Mouse (Mus musculus) right cerebral cortex, postnatal 10 days (tissue): Measurements from ENCODE around the gene Map1lc3a.
A peak's percentile ranks its signal among the peaks of the same experiment; 100 is the strongest.

Experiments
- DNase-seq, 2 experiments: peaks; one replicate each; pipeline ENCODE4 v3.0.0; 2021; ENCODE audit warnings: low spot score in 2 of 2

Gene Map1lc3a

GRCm38 (mm10) chr2:155276195-155276594 lies at the start of gene Map1lc3a:
Gene Map1lc3a, plus strand, starts transcription at chr2:155276297.
- peak; percentile 99 for DNase-seq

DNA sequence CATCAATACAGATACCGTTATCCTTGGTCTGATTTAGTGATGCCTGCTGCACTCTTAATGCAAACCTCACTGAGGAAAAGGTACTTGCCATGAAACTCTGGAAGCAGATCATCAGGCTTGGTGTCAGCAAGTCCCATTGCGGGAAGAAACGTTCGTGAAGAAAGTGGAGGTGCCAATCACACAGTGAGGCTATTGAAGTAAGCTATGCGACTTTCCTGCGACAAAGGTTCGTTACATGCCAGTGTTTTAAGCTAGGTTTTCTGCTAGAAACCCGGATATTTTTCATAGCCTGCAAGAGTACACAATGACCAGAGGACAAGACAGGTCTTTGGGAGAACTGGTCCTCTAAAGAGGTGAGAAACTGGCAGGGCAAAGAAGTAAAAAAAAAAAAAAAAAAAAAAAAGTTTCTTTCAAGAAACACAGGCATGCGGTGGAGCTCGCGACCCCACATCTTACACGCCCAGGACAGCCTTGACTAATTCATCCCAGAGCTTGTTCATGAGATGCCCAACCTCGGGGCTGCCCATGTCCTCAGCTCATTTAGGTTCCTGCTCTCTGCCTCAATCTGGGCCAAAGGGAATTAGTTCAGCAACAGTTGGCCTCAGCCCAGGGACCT lies 40.2 kb upstream of the Map1lc3a start:
- no peak for DNase-seq

DNA sequence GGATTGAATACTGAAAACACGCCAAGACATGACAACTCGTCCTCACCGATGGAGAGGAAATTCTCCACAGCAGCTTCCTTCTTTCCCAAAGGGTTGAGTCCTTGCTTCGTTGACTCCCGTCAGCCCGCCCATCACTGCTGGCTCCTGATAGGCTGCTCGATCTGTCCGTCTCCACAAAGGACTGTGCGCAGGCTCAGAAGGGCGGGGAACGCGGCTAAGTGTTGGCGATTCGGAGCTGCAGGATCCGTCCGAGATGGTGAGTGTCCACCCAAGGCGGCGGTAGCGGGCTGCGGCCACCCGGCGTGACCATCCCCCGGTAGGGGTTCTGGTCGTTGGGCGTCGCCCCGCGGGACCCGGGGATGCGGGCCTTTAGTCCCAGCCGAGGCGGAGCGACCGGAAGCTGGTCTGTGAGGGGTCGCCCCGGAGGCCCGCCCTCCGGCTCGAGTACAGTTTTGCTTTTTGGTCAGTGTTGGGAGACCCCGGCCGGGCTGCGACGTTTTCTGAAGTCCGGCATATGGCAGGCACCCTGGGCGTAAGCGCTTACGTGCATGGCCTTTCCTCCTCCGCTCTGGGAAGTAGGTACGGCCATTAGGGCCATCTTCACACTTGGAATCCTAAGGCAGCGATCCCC lies 39.6 kb upstream of the Map1lc3a start, which contains the start of gene Dynlrb1:
Gene Dynlrb1 (plus strand): TSS at position 172 of the 631 bp plus-strand sequence.
- DNase-seq, result peak; percentile 99 to 100

DNA sequence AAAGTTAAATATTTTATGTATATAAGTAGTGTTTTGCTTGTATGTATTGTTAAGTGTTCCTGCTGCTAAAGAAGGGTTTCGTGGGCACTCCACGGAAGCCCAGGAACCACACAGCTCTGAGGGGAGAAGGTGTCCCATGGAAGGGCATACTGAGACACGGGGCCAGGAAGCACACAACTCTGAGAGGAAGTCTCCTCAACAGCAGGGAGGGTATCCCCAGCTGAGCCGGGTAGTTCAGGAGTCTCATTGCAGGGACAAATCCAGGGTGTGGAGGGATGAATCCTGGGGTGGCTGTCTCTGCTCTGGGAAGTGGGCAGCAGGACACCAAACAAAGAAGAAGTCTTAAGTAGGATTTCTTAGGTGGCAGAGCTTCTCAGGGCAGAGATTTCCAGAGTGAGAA lies 38.8 kb upstream of the Map1lc3a start:
- no peak for DNase-seq

- no peak for DNase-seq
Measured at GRCm38 (mm10) chr2:155240915-155241314, 35.2 kb upstream of the Map1lc3a start.

GRCm38 (mm10) chr2:155242296-155242855 lies 33.7 kb upstream of the Map1lc3a start:
- no peak for DNase-seq

DNA sequence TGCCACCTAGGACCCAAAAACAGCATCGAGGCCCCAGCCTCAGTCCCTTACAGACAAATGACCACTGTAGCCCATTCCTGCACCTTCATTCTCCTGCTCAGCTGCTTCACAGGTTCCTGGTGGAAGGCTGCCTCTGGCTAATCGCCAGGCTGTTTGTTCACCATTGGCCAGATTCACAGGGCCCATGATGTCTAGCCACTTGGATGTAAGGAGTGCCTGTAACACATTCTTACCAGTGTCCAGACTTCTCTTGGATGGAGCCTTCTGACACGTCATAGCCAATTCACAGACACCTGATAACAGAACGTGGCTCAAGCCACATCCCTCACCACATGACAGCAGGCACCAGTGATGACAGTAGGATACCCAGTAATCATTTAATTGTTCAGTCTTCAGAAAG lies 29.9 kb upstream of the Map1lc3a start:
- DNase-seq, result no peak

GRCm38 (mm10) chr2:155248206-155248605 lies 27.9 kb upstream of the Map1lc3a start:
- no peak for DNase-seq

- DNase-seq, result no peak
Measured at GRCm38 (mm10) chr2:155248718-155249117, 27.4 kb upstream of the Map1lc3a start.

DNA sequence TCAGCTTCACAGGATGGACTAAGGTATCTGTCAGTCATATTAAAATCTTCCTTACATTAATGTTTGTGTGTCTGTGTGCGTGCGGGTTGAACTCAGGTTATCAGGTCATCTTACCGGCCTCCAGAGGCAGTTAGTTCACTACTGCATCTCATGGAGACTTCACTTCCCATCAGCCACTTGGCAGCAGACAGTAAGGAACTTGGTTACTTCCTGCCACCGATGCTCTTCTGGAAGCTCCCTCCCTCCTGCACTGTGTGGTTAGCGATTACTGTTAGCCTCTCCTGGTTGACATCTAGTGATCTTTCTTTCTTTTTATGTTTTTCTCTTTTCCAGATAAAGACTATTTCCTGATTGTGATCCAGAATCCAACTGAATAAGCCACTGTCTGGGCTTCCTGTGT lies 26.5 kb upstream of the Map1lc3a start:
- no peak for DNase-seq

DNA sequence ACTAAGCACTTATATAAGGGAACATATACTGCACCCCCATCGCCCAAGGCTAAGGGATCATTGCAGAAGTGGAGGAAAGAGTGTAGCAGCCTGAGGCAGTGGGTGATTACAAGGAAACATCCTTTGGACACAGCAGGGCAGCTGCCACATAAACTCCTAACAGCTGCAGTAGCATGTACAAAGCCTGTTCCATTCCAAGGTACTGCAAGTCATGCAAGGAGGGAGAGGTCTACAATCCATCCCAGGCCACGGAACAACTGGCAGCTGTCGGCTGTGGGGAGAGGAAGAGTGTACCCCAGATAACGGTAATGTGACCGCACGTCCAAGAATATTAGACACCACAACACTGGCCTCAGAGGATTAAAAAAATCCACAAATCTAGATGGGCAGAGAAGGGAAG lies 10.6 kb upstream of the Map1lc3a start:
- DNase-seq, result no peak

DNA sequence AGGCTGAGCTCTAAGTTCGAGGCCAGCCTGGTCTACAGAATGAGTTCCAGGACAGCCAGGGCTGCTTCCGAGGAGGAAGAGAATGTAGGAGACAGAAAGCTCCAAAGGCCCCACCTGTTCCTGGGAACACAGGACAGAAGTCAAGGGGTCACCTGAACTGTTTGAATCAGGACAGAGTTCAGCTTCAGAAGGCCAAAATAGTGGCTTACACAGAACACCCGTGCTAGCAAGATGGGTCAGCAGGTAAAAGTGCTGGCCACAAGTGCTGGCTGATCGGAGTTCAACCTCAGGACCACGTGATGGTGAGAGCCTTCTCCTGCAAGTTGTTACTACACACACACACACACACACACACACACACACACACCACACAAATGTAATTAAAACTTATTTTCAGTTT lies 9.2 kb upstream of the Map1lc3a start:
- DNase-seq, result no peak

- DNase-seq, result no peak
Measured at GRCm38 (mm10) chr2:155271957-155272356, 4.1 kb upstream of the Map1lc3a start.

GRCm38 (mm10) chr2:155272396-155273170 lies 3.5 kb upstream of the Map1lc3a start:
- DNase-seq, result no peak

GRCm38 (mm10) chr2:155273603-155274002 lies 2.5 kb upstream of the Map1lc3a start:
- no peak for DNase-seq

DNA sequence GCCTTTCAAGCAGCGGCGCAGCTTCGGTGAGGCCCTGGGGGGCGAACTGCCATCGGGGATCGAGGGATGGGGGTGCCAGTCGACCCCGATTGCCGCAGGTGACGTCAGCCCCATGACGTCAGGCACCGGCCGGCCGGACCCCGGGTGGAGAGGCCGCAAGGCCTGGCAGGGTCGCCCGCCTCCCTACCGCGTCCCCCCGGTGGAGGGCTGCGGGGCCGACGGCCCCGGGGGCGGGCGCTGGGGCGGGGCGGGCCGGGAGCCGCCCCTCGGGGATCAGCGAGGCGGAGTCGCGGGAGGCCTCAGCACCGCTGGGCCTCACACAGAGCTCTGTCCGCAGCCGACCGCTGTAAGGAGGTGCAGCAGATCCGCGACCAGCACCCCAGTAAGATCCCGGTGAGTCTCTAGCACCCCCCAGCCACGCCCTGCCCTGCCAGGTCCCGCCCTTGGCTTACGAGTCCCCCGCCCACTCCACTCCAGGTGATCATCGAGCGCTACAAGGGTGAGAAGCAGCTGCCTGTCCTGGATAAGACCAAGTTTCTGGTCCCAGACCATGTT lies 601 bp downstream of the Map1lc3a start:
- DNase-seq, result peak; percentile 69 to 76

DNA sequence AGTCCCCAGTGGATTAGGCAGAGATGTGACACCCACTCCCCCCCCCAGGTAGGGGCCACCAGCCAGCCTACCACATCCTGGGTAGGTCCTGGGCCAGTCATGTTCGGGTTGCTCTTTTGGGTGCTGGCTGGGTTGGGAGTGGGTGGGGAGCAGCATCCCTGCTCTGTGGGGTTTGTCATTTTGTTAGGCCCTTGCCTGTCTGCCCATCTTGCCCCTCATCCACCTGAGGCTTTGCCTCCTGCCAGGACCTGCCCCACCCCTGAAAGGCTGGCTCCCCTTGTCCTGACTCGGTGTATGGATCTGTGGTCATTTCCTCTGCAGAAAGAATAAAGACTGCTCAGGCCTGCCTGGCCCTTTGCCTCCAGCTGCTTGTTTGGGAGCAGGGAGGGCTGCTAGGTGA lies 1.6 kb downstream of the Map1lc3a start:
- peak; percentile 24 to 37 for DNase-seq

DNA sequence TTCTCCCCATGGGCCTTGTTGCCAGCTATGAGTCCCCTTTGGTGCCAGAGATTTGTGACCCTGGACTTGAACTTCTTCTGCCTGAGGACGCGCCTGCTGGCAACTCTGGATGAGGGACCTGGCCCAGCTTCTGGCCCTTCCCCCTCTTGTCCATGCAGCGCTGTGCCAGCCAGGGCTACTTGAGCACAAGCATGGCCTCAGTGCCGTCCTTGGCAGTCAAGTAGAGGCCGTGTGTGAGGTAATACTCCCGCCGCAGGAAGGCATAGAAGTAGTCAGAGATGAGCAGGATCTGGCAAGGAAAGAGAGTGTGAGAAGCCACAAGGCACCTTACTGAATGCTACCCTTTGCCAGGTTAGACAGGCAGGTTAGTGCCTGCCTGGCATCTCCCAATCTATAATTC lies 2.3 kb downstream of the Map1lc3a start:
- peak; percentile 38 to 53 for DNase-seq

- peak in 1 of 2 experiments; percentile 40 for DNase-seq
Measured at GRCm38 (mm10) chr2:155279163-155279562, 3.1 kb downstream of the Map1lc3a start.

- DNase-seq, result no peak
Measured at GRCm38 (mm10) chr2:155280116-155280515, 4.0 kb downstream of the Map1lc3a start.

GRCm38 (mm10) chr2:155283793-155284192 lies 7.7 kb downstream of the Map1lc3a start:
- DNase-seq, result peak in 1 of 2 experiments; percentile 34

GRCm38 (mm10) chr2:155284647-155285046 lies 8.6 kb downstream of the Map1lc3a start:
- DNase-seq, result no peak
